Mouse (Mus musculus) limb, embryonic 15.5 days (tissue): ENCODE measurements around the gene Triap1. TPM values are rescaled to one million over a fixed set of nuclear protein-coding genes. Genes with fewer than 3 reads are reported as not detected.
A peak's percentile ranks its signal among the peaks of the same experiment; 100 is the strongest.
"Not testable (repeated sequence)": the region's sequence is repeated elsewhere in the genome, so short reads cannot be mapped to it uniquely, and the experiment has no call there.

Source experiments
- ATAC-seq: fragments of 200-750 bp; cut with Nextera tagmentation; 2 replicates; pipeline ENCODE4 v1.8.0; 2017; ENCODE audit warnings: low read depth, moderate TSS enrichment; ENCODE audit not compliant: insufficient number of reproducible peaks, low FRiP score, low TSS enrichment
- H3K27ac ChIP-seq: fragments of 300-500 bp; sonication (generic); 2 replicates; pipeline ENCODE4 v1.5.1; 2015; ENCODE audit warnings: moderate library complexity, mild to moderate bottlenecking, inconsistent platforms
- H3K27me3 ChIP-seq: fragments of 300-500 bp; sonication (generic); 2 replicates; pipeline ENCODE4 v1.6.1; 2015; ENCODE audit warnings: inconsistent platforms
- H3K36me3 ChIP-seq: fragments of 300-500 bp; sonication (generic); 2 replicates; pipeline ENCODE4 v1.6.1; 2015; ENCODE audit warnings: inconsistent platforms
- H3K4me1 ChIP-seq: fragments of 300-500 bp; sonication (generic); 2 replicates; pipeline ENCODE4 v1.6.1; 2015; ENCODE audit warnings: inconsistent platforms
- H3K4me2 ChIP-seq: fragments of 300-500 bp; sonication (generic); 2 replicates; pipeline ENCODE4 v1.6.1; 2015; ENCODE audit warnings: mild to moderate bottlenecking, inconsistent platforms
- H3K4me3 ChIP-seq: fragments of 300-500 bp; sonication (generic); 2 replicates; pipeline ENCODE4 v1.5.1; 2015; ENCODE audit warnings: mild to moderate bottlenecking, inconsistent platforms
- H3K9ac ChIP-seq: fragments of 300-500 bp; sonication (generic); 2 replicates; pipeline ENCODE4 v1.6.1; 2015; ENCODE audit warnings: inconsistent platforms
- H3K9me3 ChIP-seq: fragments of 300-500 bp; sonication (generic); 2 replicates; pipeline ENCODE4 v1.6.1; 2016; ENCODE audit warnings: inconsistent platforms
- WGBS: fragments of 180-500 bp; shearing (Covaris S2); methylation state at CpG from one replicate; pipeline ENCODE4 v1.1.7; 2015; 5-methylcytosine and 5-hydroxymethylcytosine counted together
- polyA plus RNA-seq: library from polyadenylated mRNA; unstranded; fragments of >200 nt; fragmentation: Nextera tagmentation; extraction: Ambion mirVana; gene quantifications from 2 replicates; pipeline ENCODE4 v1.2.1, GENCODE M21; 2015

The Triap1 gene
- polyA plus RNA-seq, 1 experiment from 2014 or later = 66.9 TPM

DNA sequence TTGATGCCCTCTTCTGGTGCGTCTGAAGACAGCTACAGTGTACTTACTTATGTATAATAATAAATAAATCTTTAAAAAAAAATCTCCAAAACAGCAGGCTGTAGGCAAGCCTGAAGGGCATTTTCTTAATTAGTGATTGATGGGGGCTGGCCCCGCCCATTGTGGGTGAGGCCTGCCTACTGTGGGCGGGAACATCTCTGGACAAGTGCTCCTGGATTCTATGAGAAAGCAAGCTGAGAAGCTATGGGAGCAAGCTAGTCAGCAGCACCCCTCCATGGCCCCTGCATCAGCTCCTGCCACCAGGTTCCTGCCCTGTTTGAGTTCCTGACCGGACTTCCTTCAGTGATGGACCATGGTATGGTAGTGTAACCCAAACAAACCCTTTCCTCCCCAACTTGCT lies 23.8 kb downstream of the Triap1 start:
- Histone ChIP-seq H3K27me3 (no peaks in the 10 kb centered on the region), H3K9me3 (no peaks in the 10 kb centered on the region), H3K36me3 (no peaks in the 10 kb centered on the region), H3K27ac (no peak overlapping the region), H3K4me1 (no peaks in the 10 kb centered on the region), H3K4me3 (no peak overlapping the region), H3K9ac (no peak overlapping the region), H3K4me2 (no peak overlapping the region)
- ATAC-seq = no peak
- WGBS = 85% methylated on average over 4 of the region's 4 CpGs

DNA sequence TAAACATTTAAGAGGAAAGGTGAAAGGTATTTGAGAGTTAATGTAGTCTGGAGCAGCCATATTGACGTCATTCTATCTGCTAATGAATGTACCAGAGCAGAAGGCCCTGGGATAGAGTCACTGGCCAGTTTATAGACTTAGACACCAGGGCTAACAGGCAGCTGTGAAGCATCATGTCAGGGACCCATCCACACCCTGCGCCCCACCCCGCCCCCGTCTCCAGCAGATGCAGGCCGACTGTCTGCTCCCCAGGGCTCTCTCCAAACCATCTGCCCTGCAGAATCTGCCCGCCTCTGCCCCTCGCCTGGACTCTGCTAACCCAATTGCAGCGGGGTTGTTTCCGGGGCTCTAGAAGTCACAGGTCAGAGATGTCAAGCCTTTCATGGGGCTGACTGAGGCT lies 30.7 kb downstream of the Triap1 start:
- Histone ChIP-seq H3K4me2 (no peak overlapping the region), H3K9me3 (no peaks in the 10 kb centered on the region), H3K27me3 (no peaks in the 10 kb centered on the region), H3K9ac (no peak overlapping the region), H3K4me1 (peaks cover 7% of the 10 kb centered on the region; the same call in 1 of the 2 replicates), H3K27ac (no peak overlapping the region), H3K36me3 (no peaks in the 10 kb centered on the region), H3K4me3 (no peak overlapping the region)
- no peak for ATAC-seq
- WGBS = 31% methylated on average over 9 of the region's 9 CpGs

DNA sequence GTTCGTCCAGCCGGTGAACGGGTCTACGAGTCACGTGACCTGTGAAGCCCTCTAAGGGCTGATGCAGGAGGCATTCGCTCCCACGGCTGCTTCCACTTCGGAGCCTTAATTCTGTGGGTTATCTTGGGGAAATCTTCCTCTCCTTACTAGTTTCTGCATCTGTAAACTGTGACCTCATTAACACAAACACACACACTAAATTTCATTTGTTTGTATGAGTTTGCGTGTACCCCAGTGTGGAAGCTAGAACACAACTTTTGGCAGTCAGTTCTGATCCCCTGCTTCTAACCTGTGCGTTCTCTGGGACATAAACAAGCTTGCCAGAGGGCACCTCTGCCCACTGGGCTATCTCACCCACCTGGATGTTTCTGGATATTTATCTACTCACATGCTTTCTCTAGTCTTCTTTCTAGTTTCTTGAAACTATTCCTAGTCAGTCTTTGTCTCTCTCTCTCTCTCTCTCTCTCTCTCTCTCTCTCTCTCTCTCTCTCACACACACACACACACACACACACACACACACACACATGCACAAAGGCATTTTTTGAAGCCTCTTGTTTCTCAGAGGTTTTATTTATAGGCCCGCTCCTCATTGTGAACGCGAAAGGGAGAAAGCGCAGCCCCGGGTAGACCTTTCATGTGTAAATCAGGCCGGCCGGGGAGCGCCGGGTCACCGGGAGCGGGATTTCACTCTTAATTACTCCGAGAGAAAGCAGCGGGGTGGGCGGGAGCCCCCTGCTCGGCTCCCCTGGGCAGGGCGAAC lies 32.6 kb downstream of the Triap1 start:
- H3K4me2 ChIP-seq = peak overlapping the region; percentile 50
- no peak for ATAC-seq
- peaks cover 7% of the 10 kb centered on the region; the same call in 1 of the 2 replicates for H3K4me1 ChIP-seq
- H3K27me3 ChIP-seq = no peaks in the 10 kb centered on the region
- no peak overlapping the region for H3K27ac ChIP-seq
- WGBS = 29% methylated on average over 26 of the region's 26 CpGs
- H3K36me3 ChIP-seq = no peaks in the 10 kb centered on the region
- peak overlapping the region; percentile 41; the same call in 1 of the 2 replicates for H3K9ac ChIP-seq
- peak overlapping the region; percentile 28 for H3K4me3 ChIP-seq
- no peaks in the 10 kb centered on the region for H3K9me3 ChIP-seq

DNA sequence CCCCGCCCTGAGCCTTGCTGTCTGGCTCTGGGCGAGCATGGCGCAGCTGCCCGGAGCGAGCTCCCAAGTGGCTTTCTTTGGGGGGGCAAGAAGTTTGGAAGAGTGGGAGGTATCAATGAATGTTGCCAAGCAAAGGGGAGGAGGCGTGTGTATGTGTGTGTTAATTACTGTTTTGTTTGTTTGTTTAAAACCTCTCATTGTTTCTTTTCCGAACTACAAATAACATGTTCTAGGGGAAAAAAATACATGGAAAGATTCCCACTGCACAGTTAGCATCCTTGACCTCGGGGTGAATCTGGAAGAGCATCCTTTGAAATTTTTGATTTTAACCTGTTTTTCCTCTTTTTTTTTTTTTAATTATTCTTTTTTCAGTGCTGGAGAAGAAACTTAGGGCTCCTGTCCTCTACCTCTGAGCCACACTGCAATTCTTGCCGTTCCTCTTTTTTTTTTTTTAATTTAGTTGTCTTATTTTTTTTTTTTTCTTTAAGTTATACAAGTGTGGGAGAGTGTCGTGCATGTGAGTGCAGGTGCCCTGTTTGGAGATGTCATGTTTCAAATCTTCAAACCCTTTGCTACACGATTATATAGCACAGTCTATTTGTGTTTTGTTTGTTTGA lies 33.3 kb downstream of the Triap1 start:
- no peak overlapping the region for H3K27ac ChIP-seq
- H3K36me3 ChIP-seq = no peaks in the 10 kb centered on the region
- peak overlapping the region; percentile 50 for H3K4me2 ChIP-seq
- no peaks in the 10 kb centered on the region for H3K9me3 ChIP-seq
- H3K27me3 ChIP-seq = no peaks in the 10 kb centered on the region
- peak overlapping the region; percentile 28 for H3K4me3 ChIP-seq
- WGBS = 21% methylated on average over 11 of the region's 11 CpGs
- peak overlapping the region; percentile 41; the same call in 1 of the 2 replicates for H3K9ac ChIP-seq
- peaks cover 7% of the 10 kb centered on the region; the same call in 1 of the 2 replicates for H3K4me1 ChIP-seq
- ATAC-seq = no peak

DNA sequence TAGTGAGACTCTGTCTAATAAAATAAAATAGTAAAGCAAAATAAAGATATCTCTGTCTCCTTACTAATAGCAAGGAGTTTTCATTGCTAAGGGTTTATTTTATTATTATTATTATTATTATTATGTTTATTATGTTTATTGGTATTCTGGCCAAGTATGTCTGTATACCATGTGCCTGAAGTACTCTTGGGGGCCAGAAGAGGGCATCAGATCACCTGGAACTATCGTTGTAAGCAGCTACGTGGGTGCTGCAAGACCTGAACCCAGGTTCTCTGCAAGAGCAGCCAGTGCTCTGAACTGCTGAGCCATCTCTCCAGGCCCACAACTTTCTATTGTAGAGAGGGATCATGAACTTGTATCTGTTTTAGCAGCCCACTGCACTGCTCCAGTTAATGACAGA lies 34.4 kb downstream of the Triap1 start:
- ATAC-seq = no peak
- WGBS = 71% methylated on average over 2 of the region's 2 CpGs
- no peaks in the 10 kb centered on the region for H3K27me3 ChIP-seq

DNA sequence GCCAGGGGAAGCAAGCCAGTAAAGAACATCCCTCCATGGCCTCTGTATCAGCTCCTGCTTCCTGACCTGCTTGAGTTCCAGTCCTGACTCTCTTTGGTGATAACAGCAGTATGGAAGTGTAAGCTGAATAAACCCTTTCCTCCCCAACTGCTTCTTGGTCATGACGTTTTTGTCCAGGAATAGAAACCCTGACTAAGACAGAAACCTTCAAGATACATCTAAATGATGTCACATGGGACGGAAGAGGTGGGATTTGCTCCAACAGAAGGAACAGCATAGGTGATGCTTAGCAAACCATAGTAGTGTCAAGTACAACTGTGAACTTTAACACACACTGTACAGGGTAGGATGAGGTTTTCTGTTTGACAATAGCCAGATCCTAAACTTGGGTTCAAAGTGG lies 37.9 kb downstream of the Triap1 start:
- not testable (repeated sequence) for H3K9me3 ChIP-seq, H3K4me3 ChIP-seq, H3K36me3 ChIP-seq, ATAC-seq, H3K27me3 ChIP-seq, H3K4me2 ChIP-seq, H3K9ac ChIP-seq, H3K4me1 ChIP-seq, H3K27ac ChIP-seq
- 73% methylated on average over 2 of the region's 2 CpGs for WGBS

More for the DNA sequence above, 34.4 kb downstream of the Triap1 start:
- no peaks in the 10 kb centered on the region for H3K36me3 ChIP-seq
- H3K9ac ChIP-seq = no peak overlapping the region
- H3K4me3 ChIP-seq = no peak overlapping the region
- H3K4me2 ChIP-seq = no peak overlapping the region
- peaks cover 7% of the 10 kb centered on the region; the same call in 1 of the 2 replicates for H3K4me1 ChIP-seq
- H3K27ac ChIP-seq = no peak overlapping the region
- no peaks in the 10 kb centered on the region for H3K9me3 ChIP-seq

DNA sequence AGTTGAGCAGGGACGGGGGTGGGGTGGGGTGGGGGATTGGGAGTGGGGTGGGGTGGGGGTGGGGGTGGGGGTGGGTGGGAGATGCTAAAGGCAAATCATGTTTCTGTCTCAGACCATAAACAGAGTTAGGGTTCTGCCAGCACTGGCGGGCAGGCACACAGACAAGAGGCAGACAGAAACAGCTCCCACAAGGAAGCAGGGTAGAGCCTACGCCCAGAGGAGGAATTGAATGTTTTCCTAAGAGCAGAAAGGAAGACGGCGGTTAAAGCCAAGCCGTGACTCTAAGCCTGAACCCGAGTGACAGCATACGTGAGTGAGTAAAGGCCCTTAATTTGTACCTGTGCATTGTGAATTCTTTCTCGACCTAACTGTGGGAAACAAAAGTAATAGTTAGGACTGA lies 50.9 kb downstream of the Triap1 start:
- WGBS = 27% methylated on average over 9 of the region's 9 CpGs
- H3K4me3 ChIP-seq = no peak overlapping the region
- H3K9ac ChIP-seq = no peak overlapping the region
- no peaks in the 10 kb centered on the region for H3K36me3 ChIP-seq
- H3K9me3 ChIP-seq = no peaks in the 10 kb centered on the region
- H3K4me2 ChIP-seq = no peak overlapping the region
- ATAC-seq = no peak
- H3K27me3 ChIP-seq = no peaks in the 10 kb centered on the region
- H3K27ac ChIP-seq = no peak overlapping the region
- peaks cover 12% of the 10 kb centered on the region; the same call in 1 of the 2 replicates for H3K4me1 ChIP-seq

DNA sequence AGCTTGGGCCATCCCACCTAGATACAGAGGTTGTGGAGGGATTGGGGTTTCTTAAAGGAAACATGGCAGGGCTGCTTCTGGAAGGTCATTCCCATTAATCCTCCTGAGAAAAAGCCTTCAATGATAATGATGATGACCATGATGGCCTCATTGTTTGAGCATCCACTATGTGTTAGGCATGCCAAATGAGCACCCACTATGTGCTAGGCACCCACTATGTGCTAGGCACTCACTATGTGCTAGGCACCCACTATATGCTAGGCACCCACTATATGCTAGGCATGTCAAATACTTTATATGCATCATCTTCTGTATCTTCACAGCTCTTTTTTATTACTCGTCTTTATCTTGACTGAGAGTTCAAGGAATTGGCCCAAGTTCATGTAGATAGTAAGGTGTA lies 51.9 kb downstream of the Triap1 start:
- WGBS = 91% methylated on average over 1 of the region's 1 CpGs
- Histone ChIP-seq H3K27me3 (no peaks in the 10 kb centered on the region), H3K27ac (no peak overlapping the region), H3K36me3 (no peaks in the 10 kb centered on the region), H3K4me3 (no peak overlapping the region), H3K9me3 (no peaks in the 10 kb centered on the region), H3K4me2 (no peak overlapping the region), H3K9ac (no peak overlapping the region), H3K4me1 (peaks cover 15% of the 10 kb centered on the region; the same call in 1 of the 2 replicates)
- ATAC-seq = no peak

Other genes starting within 250 kb of the Triap1 start
- 36.8 and 48.3 TPM in 2 replicates for gene Gm10401, start 242.9 kb upstream of the Triap1 start, polyA plus RNA-seq
- 45.6 and 52.8 TPM in 2 replicates for gene Acads, start 221.9 kb upstream of the Triap1 start, polyA plus RNA-seq
- gene Unc119b, start 206.2 kb upstream of the Triap1 start, polyA plus RNA-seq = 34.8 and 36.9 TPM in 2 replicates
- gene Mlec, start 183.0 kb upstream of the Triap1 start, polyA plus RNA-seq = 89.3 and 97.9 TPM in 2 replicates
- gene Cabp1, start 146.8 kb upstream of the Triap1 start, polyA plus RNA-seq = 1.2 and 1.3 TPM in 2 replicates
- 96.2 and 97.1 TPM in 2 replicates for gene Pop5, start 105.4 kb upstream of the Triap1 start, polyA plus RNA-seq
- 108 and 135 TPM in 2 replicates for gene Rnf10, start 68.3 kb upstream of the Triap1 start, polyA plus RNA-seq
- gene Coq5, start 61.6 kb upstream of the Triap1 start, polyA plus RNA-seq = 36.4 and 43.7 TPM in 2 replicates
- gene Dynll1, start 40.2 kb upstream of the Triap1 start, polyA plus RNA-seq = 1,678 and 1,810 TPM in 2 replicates
- gene Srsf9, start 14.0 kb upstream of the Triap1 start, polyA plus RNA-seq = 222 and 246 TPM in 2 replicates
- 25.3 and 27.6 TPM in 2 replicates for gene Gatc, start within 50 bp of the Triap1 start, polyA plus RNA-seq
- 800 and 820 TPM in 2 replicates for gene Cox6a1, start 7.8 kb downstream of the Triap1 start, polyA plus RNA-seq
- gene Msi1, start 88.4 kb downstream of the Triap1 start, polyA plus RNA-seq = 8.2 and 8.4 TPM in 2 replicates
- not detected in 2 replicates for gene Pla2g1b, start 125.0 kb downstream of the Triap1 start, polyA plus RNA-seq
- gene Sirt4, start 143.5 kb downstream of the Triap1 start, polyA plus RNA-seq = 24.9 and 26.5 TPM in 2 replicates
- gene Pxn, start 165.5 kb downstream of the Triap1 start, polyA plus RNA-seq = 52.6 and 55.7 TPM in 2 replicates
- 1,505 and 1,752 TPM in 2 replicates for gene Rplp0, start 218.2 kb downstream of the Triap1 start, polyA plus RNA-seq
- gene Gcn1l1, start 224.0 kb downstream of the Triap1 start, polyA plus RNA-seq = 32.9 and 36.3 TPM in 2 replicates